Mouse (Mus musculus) liver, adult 2 months (tissue): ENCODE measurements at regions not wholly inside any gene's neighbourhood (a gene's known extent, or its start where the extent isn't known, plus 50 kb on each side); places are given as distances from the start of the nearest gene placed in this dataset.

Experiments
- CTCF ChIP-seq: fragments of 200-500 bp; IDR thresholded peaks from 2 replicates; pipeline ENCODE4 v1.5.1; 2011; ENCODE audit warnings: low read depth, low read length, control low read depth
- POLR2A ChIP-seq: fragments of 200-500 bp; IDR thresholded peaks from 2 replicates; pipeline ENCODE4 v1.6.1; 2011; ENCODE audit warnings: low read length, control low read depth; ENCODE audit not compliant: insufficient read depth; ENCODE audit errors: extremely low read depth

- TF ChIP-seq CTCF (no peak), POLR2A (no peak)
Observed at GRCm38 (mm10) chr4:9028475-9028874, 789.6 kb upstream of the Car8 start.
